Mouse (Mus musculus) lung, postnatal 36 days (tissue): ENCODE data around the gene Mettl5.
A peak's percentile ranks its signal among the peaks of the same experiment; 100 is the strongest.
"Not testable (repeated sequence)": the region's sequence is repeated elsewhere in the genome, so short reads cannot be mapped to it uniquely, and the experiment has no call there.

Experiments used
- DNase-seq: peaks from one replicate; pipeline ENCODE4 v3.0.0; 2022; ENCODE audit warnings: mixed read lengths

Mettl5 gene

GRCm38 (mm10) chr2:69885451-69886305, at the start of gene Mettl5:
Gene Mettl5 (minus strand): TSS chr2:69885615.
- DNase-seq, result peak; percentile 93

GRCm38 (mm10) chr2:69924943-69925342, 39.5 kb upstream of the Mettl5 start:
- no peak for DNase-seq

GRCm38 (mm10) chr2:69917301-69917700, 31.9 kb upstream of the Mettl5 start:
- peak; percentile 20 for DNase-seq

GRCm38 (mm10) chr2:69912801-69913200, 27.4 kb upstream of the Mettl5 start:
- DNase-seq, result no peak

- not testable (repeated sequence) for DNase-seq
Measured at GRCm38 (mm10) chr2:69907394-69907793, 22.0 kb upstream of the Mettl5 start.

- no peak for DNase-seq
Measured at GRCm38 (mm10) chr2:69903541-69903940, 18.1 kb upstream of the Mettl5 start.

GRCm38 (mm10) chr2:69897618-69898575, 12.5 kb upstream of the Mettl5 start:
- DNase-seq, result peak; percentile 78

- peak; percentile 98 for DNase-seq
Measured at GRCm38 (mm10) chr2:69897039-69897617, 11.7 kb upstream of the Mettl5 start, which contains the start of gene Ubr3. Gene Ubr3 (plus strand): TSS chr2:69897246.

- DNase-seq, result no peak
Measured at GRCm38 (mm10) chr2:69896224-69896581, 10.8 kb upstream of the Mettl5 start.

- DNase-seq, result peak; percentile 15
Measured at GRCm38 (mm10) chr2:69895502-69896223, 10.2 kb upstream of the Mettl5 start.

- no peak for DNase-seq
Measured at GRCm38 (mm10) chr2:69893891-69894290, 8.5 kb upstream of the Mettl5 start.

- DNase-seq, result no peak
Measured at GRCm38 (mm10) chr2:69893145-69893544, 7.7 kb upstream of the Mettl5 start.

GRCm38 (mm10) chr2:69890843-69891242, 5.4 kb upstream of the Mettl5 start:
- no peak for DNase-seq

- no peak for DNase-seq
Measured at GRCm38 (mm10) chr2:69888957-69889356, 3.5 kb upstream of the Mettl5 start.

GRCm38 (mm10) chr2:69885050-69885449, 365 bp downstream of the Mettl5 start:
- DNase-seq, result peak; percentile 14

- no peak for DNase-seq
Measured at GRCm38 (mm10) chr2:69884581-69884980, 834 bp downstream of the Mettl5 start.

- peak; percentile 16 for DNase-seq
Measured at GRCm38 (mm10) chr2:69883990-69884391, 1.4 kb downstream of the Mettl5 start.

GRCm38 (mm10) chr2:69862117-69862657, 23.2 kb downstream of the Mettl5 start:
- no peak for DNase-seq

- peak; percentile 97 for DNase-seq
Measured at GRCm38 (mm10) chr2:69861485-69862091, 23.8 kb downstream of the Mettl5 start, which contains the start of gene Ssb. Gene Ssb (plus strand): TSS chr2:69861562.

GRCm38 (mm10) chr2:69860972-69861452, 24.4 kb downstream of the Mettl5 start:
- DNase-seq, result peak; percentile 56

- DNase-seq, result no peak
Measured at GRCm38 (mm10) chr2:69857882-69858281, 27.5 kb downstream of the Mettl5 start.
